Mouse (Mus musculus) heart, embryonic 16.5 days (tissue): ENCODE measurements around the gene 6430571L13Rik. TPM values are rescaled to one million over a fixed set of nuclear protein-coding genes. Genes with fewer than 3 reads are reported as not detected.

Source experiments
- ATAC-seq: fragments of 200-750 bp; cut with Nextera tagmentation; replicated peaks from 2 replicates; pipeline ENCODE4 v1.8.0; 2017; ENCODE audit warnings: moderate number of reproducible peaks; ENCODE audit not compliant: insufficient read depth, low FRiP score; ENCODE audit errors: extremely low read depth
- H3K27ac ChIP-seq: fragments of 300-500 bp; sonication (generic); 2 replicates; pipeline ENCODE4 v1.5.1; 2014; ENCODE audit warnings: mild to moderate bottlenecking, low read length, control low read depth, moderate library complexity
- H3K27me3 ChIP-seq: fragments of 300-500 bp; sonication (generic); 2 replicates; pipeline ENCODE4 v1.6.1; 2014; ENCODE audit warnings: low read length, mixed read lengths; ENCODE audit not compliant: control insufficient read depth, insufficient read depth
- H3K36me3 ChIP-seq: fragments of 300-500 bp; sonication (generic); 2 replicates; pipeline ENCODE4 v1.6.1; 2014; ENCODE audit not compliant: control insufficient read depth, insufficient read depth
- H3K4me1 ChIP-seq: fragments of 300-500 bp; sonication (generic); 2 replicates; pipeline ENCODE4 v1.6.1; 2014; ENCODE audit warnings: low read length, mixed read lengths; ENCODE audit not compliant: control insufficient read depth, insufficient read depth
- H3K4me2 ChIP-seq: fragments of 300-500 bp; sonication (generic); 2 replicates; pipeline ENCODE4 v1.6.1; 2014; ENCODE audit warnings: low read depth, mild to moderate bottlenecking, control low read depth, low read length
- H3K4me3 ChIP-seq: fragments of 300-500 bp; sonication (generic); 2 replicates; pipeline ENCODE4 v1.5.1; 2014; ENCODE audit warnings: mild to moderate bottlenecking, control low read depth, low read length
- H3K9ac ChIP-seq: fragments of 300-500 bp; sonication (generic); 2 replicates; pipeline ENCODE4 v1.6.1; 2014; ENCODE audit warnings: low read length, control low read depth
- H3K9me3 ChIP-seq: fragments of 300-500 bp; sonication (generic); replicated peaks from 2 replicates; pipeline ENCODE4 v1.6.1; 2016; ENCODE audit warnings: low read length; ENCODE audit not compliant: control insufficient read depth
- WGBS: fragments of 180-500 bp; shearing (Covaris S2); extraction: QIAGEN DNeasy Blood & Tissue Kit; methylation state at CpG from one replicate; pipeline ENCODE4 v1.1.7; 2014; 5-methylcytosine and 5-hydroxymethylcytosine counted together
- polyA plus RNA-seq: library from polyadenylated mRNA; unstranded; fragments of >200 nt; fragmentation: Nextera tagmentation; extraction: Ambion mirVana; gene quantifications from 2 replicates; pipeline ENCODE4 v1.2.1, GENCODE M21; 2015

6430571L13Rik gene
- polyA plus RNA-seq, 1 experiment from 2014 or later: 1.5 TPM

DNA sequence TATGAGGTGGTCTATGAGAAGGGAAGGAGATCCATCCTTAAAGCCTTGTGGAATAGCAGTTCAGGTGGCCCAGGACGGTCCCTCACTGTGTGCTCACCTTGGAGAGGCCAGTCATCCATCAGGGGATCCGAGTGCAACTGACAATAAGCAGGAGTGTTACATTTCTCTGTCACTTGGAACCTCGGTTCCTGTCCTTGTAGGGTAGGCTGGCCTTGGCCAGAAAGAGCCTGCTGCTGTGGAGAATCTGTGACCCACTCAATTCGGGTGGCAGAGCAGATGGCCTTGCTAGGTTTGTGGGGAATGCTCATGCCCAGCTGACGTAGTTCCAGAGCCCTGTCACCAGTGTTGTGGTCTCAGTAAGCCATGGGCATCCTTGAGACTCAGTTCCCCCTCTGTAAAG is 30.8 kb upstream of the 6430571L13Rik start:
- Histone ChIP-seq H3K4me1 (peaks cover 42% of the 10 kb centered on the region), H3K27ac (peak overlapping the region; percentile 58), H3K4me3 (no peak overlapping the region), H3K9me3 (no peaks in the 10 kb centered on the region), H3K9ac (no peak overlapping the region), H3K4me2 (no peak overlapping the region), H3K36me3 (no peaks in the 10 kb centered on the region), H3K27me3 (no peaks in the 10 kb centered on the region)
- 57% methylated on average over 5 of the region's 5 CpGs for WGBS
- ATAC-seq: no peak

DNA sequence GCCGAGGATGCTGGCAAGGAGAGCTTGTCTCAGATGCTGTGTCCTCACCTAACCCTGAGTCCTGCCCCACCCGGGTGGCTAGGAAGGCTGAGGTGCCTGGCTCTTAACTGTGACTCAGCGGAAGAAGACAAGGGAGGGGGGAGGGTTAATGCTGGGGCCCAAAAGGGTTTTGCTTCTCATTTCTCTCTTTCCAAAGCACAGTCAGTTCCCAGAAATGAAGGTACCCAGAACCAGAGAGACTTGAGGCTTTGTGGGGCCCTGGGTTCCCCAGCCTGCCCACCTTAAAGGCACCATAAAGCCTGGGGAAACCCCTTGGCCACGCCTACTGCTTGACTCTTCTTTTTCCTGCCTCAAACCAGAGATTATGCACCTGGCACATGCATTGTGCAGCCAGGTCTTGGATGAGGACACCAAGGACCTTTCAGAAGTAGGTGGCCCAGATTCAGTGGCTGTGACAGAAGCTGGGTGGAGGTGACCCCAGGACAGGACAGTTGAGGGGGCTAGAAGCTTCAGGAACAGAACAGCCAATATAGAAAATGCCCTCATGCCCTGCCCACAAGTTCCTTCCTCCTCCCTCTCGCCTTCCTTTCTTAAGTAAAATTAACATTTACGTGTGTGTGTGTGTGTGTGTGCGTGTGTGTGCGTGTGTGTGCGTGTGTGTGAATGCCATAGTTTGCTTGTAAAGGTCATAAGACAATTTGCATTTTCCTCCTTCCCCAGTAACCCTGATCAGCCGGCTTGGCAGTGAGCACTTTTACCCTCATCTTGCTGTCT is 27.4 kb upstream of the 6430571L13Rik start:
- no peak overlapping the region for H3K9ac ChIP-seq
- no peaks in the 10 kb centered on the region for H3K27me3 ChIP-seq
- peaks cover 18% of the 10 kb centered on the region for H3K4me1 ChIP-seq
- H3K4me3 ChIP-seq: no peak overlapping the region
- no peaks in the 10 kb centered on the region for H3K36me3 ChIP-seq
- WGBS: 51% methylated on average over 10 of the region's 10 CpGs
- no peak; the same call in 1 of the 2 replicates for ATAC-seq
- H3K27ac ChIP-seq: no peak overlapping the region
- H3K9me3 ChIP-seq: no peaks in the 10 kb centered on the region
- no peak overlapping the region for H3K4me2 ChIP-seq

DNA sequence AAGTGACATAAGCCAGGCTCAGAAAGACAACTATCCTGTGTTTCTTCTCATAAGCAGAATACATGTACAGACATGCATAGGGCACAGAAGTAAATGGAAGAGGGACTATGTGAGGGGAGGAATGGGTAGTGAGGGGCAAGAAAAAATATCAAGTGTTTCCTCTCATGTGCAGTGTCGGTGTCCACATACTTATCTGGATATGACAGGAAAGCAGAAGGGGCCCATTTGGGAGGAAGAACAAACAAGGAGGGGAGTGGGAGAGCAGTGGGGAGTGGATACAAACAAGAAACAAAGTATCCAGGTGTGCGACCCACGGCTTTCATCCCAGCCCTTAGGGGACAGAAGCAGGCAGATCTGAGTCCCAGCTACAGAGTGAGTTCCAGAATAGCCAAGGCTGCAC is 26.5 kb upstream of the 6430571L13Rik start:
- peaks cover 9% of the 10 kb centered on the region for H3K4me1 ChIP-seq
- H3K9me3 ChIP-seq: no peaks in the 10 kb centered on the region
- no peak overlapping the region for H3K9ac ChIP-seq
- H3K27ac ChIP-seq: no peak overlapping the region
- H3K4me3 ChIP-seq: no peak overlapping the region
- no peaks in the 10 kb centered on the region for H3K27me3 ChIP-seq
- ATAC-seq: no peak
- 69% methylated on average over 3 of the region's 3 CpGs for WGBS
- H3K36me3 ChIP-seq: no peaks in the 10 kb centered on the region
- no peak overlapping the region for H3K4me2 ChIP-seq

DNA sequence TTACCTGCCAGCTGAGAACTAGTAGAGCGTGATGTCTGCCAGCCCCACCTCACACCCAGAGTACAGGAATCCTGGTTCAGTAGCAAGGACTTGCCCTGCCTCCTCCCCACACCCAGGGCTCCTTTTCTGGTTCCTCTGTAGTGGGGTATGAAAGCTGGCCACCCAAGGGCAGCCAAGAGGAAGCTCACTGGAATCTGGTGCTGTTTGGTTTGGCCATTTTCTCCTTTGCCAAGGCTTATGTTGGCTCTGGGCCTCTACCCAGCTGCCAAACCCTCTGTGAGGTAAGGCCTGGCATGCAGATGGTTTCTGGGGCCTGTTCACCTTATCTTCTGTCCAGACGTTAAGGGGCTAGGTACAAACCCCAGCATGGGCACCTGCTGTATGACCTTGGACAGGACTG is 24.6 kb upstream of the 6430571L13Rik start:
- H3K9ac ChIP-seq: no peak overlapping the region
- no peaks in the 10 kb centered on the region for H3K27me3 ChIP-seq
- 51% methylated on average over 2 of the region's 2 CpGs for WGBS
- H3K4me2 ChIP-seq: no peak overlapping the region
- no peaks in the 10 kb centered on the region for H3K36me3 ChIP-seq
- no peak overlapping the region for H3K27ac ChIP-seq
- no peaks in the 10 kb centered on the region for H3K9me3 ChIP-seq
- H3K4me3 ChIP-seq: no peak overlapping the region
- peaks cover 3% of the 10 kb centered on the region; the same call in 1 of the 2 replicates for H3K4me1 ChIP-seq
- ATAC-seq: no peak; the same call in 1 of the 2 replicates

DNA sequence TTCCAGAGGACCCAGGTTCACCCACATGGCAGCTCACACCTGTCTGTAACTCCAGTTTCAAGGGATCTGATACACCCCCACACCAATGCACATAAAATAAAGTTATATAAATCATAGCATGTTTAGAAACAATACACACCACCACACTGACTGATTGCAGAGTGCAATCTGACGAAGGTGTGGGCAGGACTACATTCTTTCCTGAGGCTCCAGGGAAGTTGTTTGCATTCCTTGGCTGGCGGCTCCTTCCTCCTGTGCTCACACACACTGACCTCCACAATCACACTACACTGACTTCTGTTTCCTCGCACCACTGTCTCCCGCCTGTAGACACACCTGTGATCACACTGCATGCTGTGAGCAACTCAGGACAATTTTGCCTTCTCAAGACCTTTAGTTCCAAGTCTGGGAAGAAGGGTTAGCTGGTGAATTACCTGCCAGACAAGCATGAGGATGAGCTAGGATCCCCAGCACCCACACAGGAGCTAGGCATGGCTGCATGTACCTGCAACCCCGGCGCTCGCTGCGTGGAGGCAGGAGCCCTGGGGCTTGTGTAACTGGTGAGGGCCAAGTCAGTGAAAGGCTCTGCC is 17.8 kb upstream of the 6430571L13Rik start:
- WGBS: 61% methylated on average over 8 of the region's 8 CpGs
- H3K9ac ChIP-seq: no peak overlapping the region
- H3K4me1 ChIP-seq: peaks cover 25% of the 10 kb centered on the region
- ATAC-seq: no peak; the same call in 1 of the 2 replicates
- H3K27me3 ChIP-seq: no peaks in the 10 kb centered on the region
- H3K4me2 ChIP-seq: no peak overlapping the region
- H3K36me3 ChIP-seq: no peaks in the 10 kb centered on the region
- H3K4me3 ChIP-seq: no peak overlapping the region
- H3K9me3 ChIP-seq: no peaks in the 10 kb centered on the region
- no peak overlapping the region for H3K27ac ChIP-seq

DNA sequence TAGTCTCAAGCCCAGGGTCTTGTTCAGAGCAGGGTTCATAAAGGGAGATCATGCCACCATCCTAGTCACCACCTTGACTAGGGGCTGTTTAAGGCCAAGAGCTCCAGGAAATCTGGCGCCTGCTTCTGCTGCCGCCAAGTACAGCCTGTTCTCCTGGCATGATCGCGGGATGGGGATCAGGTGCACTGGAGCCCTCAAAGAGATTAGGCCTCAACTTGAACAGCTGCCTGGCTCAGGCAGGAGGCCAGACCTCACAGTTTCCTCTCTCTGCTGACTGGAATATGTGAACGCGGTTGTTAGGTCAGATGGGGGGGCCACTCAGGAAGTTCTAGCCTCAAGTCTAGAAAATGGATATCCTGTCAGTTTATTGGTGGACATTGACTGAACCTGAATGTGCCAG is 16.8 kb upstream of the 6430571L13Rik start:
- Histone ChIP-seq H3K36me3 (no peaks in the 10 kb centered on the region), H3K27ac (peak overlapping the region; percentile 73), H3K4me3 (no peak overlapping the region), H3K9ac (no peak overlapping the region), H3K9me3 (no peaks in the 10 kb centered on the region), H3K4me2 (no peak overlapping the region), H3K27me3 (no peaks in the 10 kb centered on the region), H3K4me1 (peaks cover 25% of the 10 kb centered on the region)
- WGBS: 7% methylated on average over 6 of the region's 6 CpGs
- peak; percentile 83 for ATAC-seq

DNA sequence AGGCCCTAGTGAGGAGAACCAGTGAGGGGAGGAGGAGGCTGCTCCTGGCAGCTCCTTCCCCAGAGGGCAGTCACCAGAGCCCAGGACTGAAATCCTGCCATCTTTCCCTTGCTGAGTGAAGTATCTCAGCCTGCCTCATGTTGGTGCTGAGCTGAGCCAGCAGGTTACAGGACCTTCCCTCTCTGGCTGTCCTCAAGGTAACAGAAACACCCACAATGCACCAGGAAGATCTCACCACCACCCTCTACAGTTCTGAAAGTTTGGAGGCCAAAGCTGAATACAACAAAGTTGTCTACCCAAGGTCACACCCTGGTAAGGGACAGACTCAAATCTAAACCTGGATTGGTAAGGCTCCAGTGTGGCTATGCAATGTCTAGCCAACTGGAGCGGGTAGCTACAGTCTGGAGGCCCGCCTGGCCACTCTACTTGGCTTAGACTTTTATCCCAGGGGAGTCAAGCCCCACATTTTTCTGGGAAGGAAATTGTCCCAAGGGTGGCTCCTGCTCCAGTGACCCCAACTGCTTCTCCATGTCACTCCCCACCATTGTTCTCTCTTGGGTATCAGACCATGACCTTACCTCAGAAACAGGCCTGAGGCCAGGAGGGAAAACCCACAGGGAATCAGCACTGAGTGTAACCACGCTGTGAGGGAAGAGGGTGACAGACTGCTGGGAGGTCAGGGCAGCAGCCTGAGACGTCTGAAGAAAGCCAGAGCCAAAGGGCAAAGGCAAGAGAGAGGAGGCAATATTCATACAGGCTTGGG is 15.4 kb upstream of the 6430571L13Rik start:
- H3K36me3 ChIP-seq: no peaks in the 10 kb centered on the region
- peaks cover 25% of the 10 kb centered on the region for H3K4me1 ChIP-seq
- no peaks in the 10 kb centered on the region for H3K27me3 ChIP-seq
- no peak overlapping the region for H3K9ac ChIP-seq
- H3K27ac ChIP-seq: no peak overlapping the region
- H3K9me3 ChIP-seq: no peaks in the 10 kb centered on the region
- no peak overlapping the region for H3K4me2 ChIP-seq
- H3K4me3 ChIP-seq: no peak overlapping the region
- WGBS: 64% methylated on average over 4 of the region's 4 CpGs
- no peak for ATAC-seq

DNA sequence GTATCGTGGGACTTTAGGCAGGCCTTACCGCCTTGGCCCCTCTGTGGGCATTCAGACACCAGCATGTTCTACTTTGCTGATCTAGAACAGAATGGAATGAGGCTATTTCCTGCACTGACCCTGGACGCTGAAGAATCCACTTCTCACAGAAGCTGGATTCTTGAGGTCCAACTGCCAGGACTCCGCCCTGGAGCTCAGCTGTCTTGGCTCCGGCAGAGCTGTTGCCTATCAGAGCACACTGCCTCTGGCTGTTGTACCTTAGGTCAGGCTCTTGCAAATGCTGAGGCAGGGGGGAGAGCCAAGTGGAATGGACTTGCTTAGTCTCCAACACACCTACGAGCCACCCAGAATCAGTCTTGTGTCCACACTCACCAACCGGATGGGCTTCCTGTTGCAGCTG is 14.5 kb upstream of the 6430571L13Rik start:
- Histone ChIP-seq H3K4me2 (no peak overlapping the region), H3K27ac (no peak overlapping the region), H3K4me3 (no peak overlapping the region), H3K36me3 (no peaks in the 10 kb centered on the region), H3K9ac (no peak overlapping the region), H3K27me3 (no peaks in the 10 kb centered on the region), H3K4me1 (peaks cover 25% of the 10 kb centered on the region), H3K9me3 (no peaks in the 10 kb centered on the region)
- ATAC-seq: no peak
- WGBS: 62% methylated on average over 7 of the region's 7 CpGs
